ENCODE assay signal across 17 mouse cellular contexts in the genomic region with DNA sequence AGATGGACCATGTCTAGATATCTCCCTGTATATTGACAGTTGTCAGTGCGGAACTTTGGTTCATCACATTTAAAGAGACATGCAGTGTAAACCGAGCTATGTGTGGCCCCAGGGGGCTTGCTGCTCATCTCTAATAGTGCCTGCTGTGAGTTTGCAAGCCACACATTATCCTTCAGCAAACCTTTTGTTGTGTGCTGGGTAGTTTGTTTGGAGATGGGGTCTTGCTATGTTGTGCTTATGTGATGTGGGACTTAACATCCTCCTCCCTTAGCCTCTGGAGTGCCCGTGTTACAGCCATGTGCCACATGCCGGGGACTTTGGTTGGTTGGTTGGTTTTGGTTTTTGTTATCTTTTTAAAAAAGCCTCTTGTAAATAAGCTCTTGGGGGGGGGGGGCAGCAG. TPM values are rescaled to one million over a fixed set of nuclear protein-coding genes. Genes with fewer than 3 reads are reported as not detected.
DNase-seq lines count a peak whose midpoint lies in the region; ATAC-seq and TF ChIP-seq lines count a peak whose summit lies in the region.
"Had no signal": no experiment of that assay in that cellular context is flagged by ENCODE, and none has a peak within 500 bp of the region (broad histone marks: within the 10 kb centered on the region; RNA-seq: fewer than 3 reads in every experiment).

No protein-coding gene starts in this region.

- H3K4me1 ChIP-seq in heart, embryonic 10.5 days: peaks cover 47% of the 10 kb centered on the region
- peaks cover 7% of the 10 kb centered on the region; the same call in 1 of the 2 replicates for H3K4me1 ChIP-seq in lung, embryonic 14.5 days (ENCODE audit: insufficient read depth)
- peaks cover 57% of the 10 kb centered on the region for H3K4me1 ChIP-seq in liver, embryonic 15.5 days (replicated peaks)

- H3K4me3 ChIP-seq in heart, embryonic 10.5 days: peak overlapping the region; percentile 37
- H3K4me3 ChIP-seq in lung, embryonic 14.5 days (ENCODE audit: low read depth, low read length): no peak overlapping the region
- H3K4me3 ChIP-seq in C2C12 (ENCODE audit: insufficient read depth, poor library complexity, severe bottlenecking): peak overlapping the region; percentile 53
- H3K4me3 ChIP-seq in liver, embryonic 15.5 days (replicated peaks): no peak overlapping the region
- H3K4me3 ChIP-seq: limb, embryonic 10.5 days had no signal

- no peak for ATAC-seq in lung, embryonic 14.5 days (ENCODE audit: insufficient read depth)
- no peak for ATAC-seq in liver, embryonic 15.5 days (ENCODE audit: insufficient read depth)
- no peak for ATAC-seq in frontal cortex, adult (ENCODE audit: low TSS enrichment)
- ATAC-seq: intestine, embryonic 16.5 days; midbrain, embryonic 16.5 days had no signal

- WGBS in heart, embryonic 10.5 days: 51% methylated on average over 4 of the region's 4 CpGs
- 54% methylated on average over 4 of the region's 4 CpGs for WGBS in lung, embryonic 14.5 days
- WGBS in liver, embryonic 15.5 days (ENCODE audit: insufficient replicate concordance): 23% methylated on average over 4 of the region's 4 CpGs

- no peaks in the 10 kb centered on the region for H3K27me3 ChIP-seq in heart, embryonic 10.5 days (ENCODE audit: insufficient read depth, poor library complexity, severe bottlenecking)
- H3K27me3 ChIP-seq in lung, embryonic 14.5 days (ENCODE audit: insufficient read depth, low read length): no peaks in the 10 kb centered on the region
- no peaks in the 10 kb centered on the region for H3K27me3 ChIP-seq in C2C12 (ENCODE audit: control insufficient read depth, insufficient read depth, insufficient read length)
- H3K27me3 ChIP-seq in liver, embryonic 15.5 days: no peaks in the 10 kb centered on the region

- H3K9ac ChIP-seq in lung, embryonic 14.5 days: no peak overlapping the region
- H3K9ac ChIP-seq in liver, embryonic 15.5 days: no peak overlapping the region

- peaks cover 81% of the 10 kb centered on the region for H3K79me2 ChIP-seq in C2C12 (ENCODE audit: control insufficient read depth, insufficient read depth)

- intact Hi-C loops in heart, postnatal 14 days (cut with DNase I): loop anchor here (5.0 kb wide), 1 partner anchor 61 kb away; the partner anchor contains the start of gene Abl2

- no peaks in the 10 kb centered on the region for H3K9me3 ChIP-seq in heart, embryonic 10.5 days
- H3K9me3 ChIP-seq in lung, embryonic 14.5 days (ENCODE audit: low read depth, low read length): no peaks in the 10 kb centered on the region
- no peaks in the 10 kb centered on the region for H3K9me3 ChIP-seq in liver, embryonic 15.5 days (replicated peaks)
- H3K9me3 ChIP-seq: limb, embryonic 10.5 days had no signal

- peaks cover 4% of the 10 kb centered on the region for H3K36me3 ChIP-seq in heart, embryonic 10.5 days
- peaks cover 6% of the 10 kb centered on the region; the same call in 1 of the 2 replicates for H3K36me3 ChIP-seq in lung, embryonic 14.5 days (ENCODE audit: insufficient read depth)
- H3K36me3 ChIP-seq in C2C12 (ENCODE audit: control insufficient read depth, insufficient read depth): peaks cover 10% of the 10 kb centered on the region
- peaks cover 4% of the 10 kb centered on the region; the same call in 1 of the 2 replicates for H3K36me3 ChIP-seq in liver, embryonic 15.5 days (replicated peaks)

- H3K27ac ChIP-seq in heart, embryonic 10.5 days: peak overlapping the region; percentile 80; the same call in 1 of the 2 replicates
- H3K27ac ChIP-seq in lung, embryonic 14.5 days (ENCODE audit: low read depth): no peak overlapping the region
- H3K27ac ChIP-seq in liver, embryonic 15.5 days (replicated peaks): no peak overlapping the region
- H3K27ac ChIP-seq: limb, embryonic 10.5 days had no signal

- TF ChIP-seq CTCF in lung, embryonic 14.5 days (IDR thresholded peaks at IDR 0.05; ENCODE audit: low read depth): no peak
- TF ChIP-seq CTCF in C2C12 (IDR thresholded peaks at IDR 0.05; ENCODE audit: control insufficient read depth, insufficient read depth, insufficient read length): no peak

- peaks cover 46% of the 10 kb centered on the region for H3K79me3 ChIP-seq in C2C12 (ENCODE audit: low read depth)

- peak overlapping the region; percentile 47; the same call in 1 of the 2 replicates for H3K4me2 ChIP-seq in lung, embryonic 14.5 days
- H3K4me2 ChIP-seq in liver, embryonic 15.5 days: peak overlapping the region; percentile 55

- peak overlapping the region; percentile 67 for H3ac ChIP-seq in C2C12 (ENCODE audit: control insufficient read depth, insufficient read length, low read depth)

- no peak for DNase-seq in heart, embryonic 10.5 days (ENCODE audit: low spot score)
- no peak for DNase-seq in heart, postnatal 14 days
- no peak for DNase-seq in lung, embryonic 14.5 days
- no peak for DNase-seq in lung, postnatal 14 days
- no peak for DNase-seq in cerebellum, postnatal 36 days
- DNase-seq: cerebellum, adult 11 months; gastrocnemius, postnatal 14 days; kidney, postnatal 25 days; layer of hippocampus, postnatal 36 days; retina, postnatal 1 day; thymus, adult 2 months had no signal

TF ChIP-seq in C2C12, 6 proteins besides CTCF, POLR2A, EP300 and RAD21:
- TF ChIP-seq MAX (IDR thresholded peaks at IDR 0.05): no peak
- TF ChIP-seq CEBPB (IDR thresholded peaks at IDR 0.05; ENCODE audit: low read depth): no peak
- no peak for TF ChIP-seq MYOG (IDR thresholded peaks at IDR 0.05; ENCODE audit: control insufficient read depth, extremely low read depth, insufficient read length)
- no peak for TF ChIP-seq USF1 (IDR thresholded peaks at IDR 0.05; ENCODE audit: low read depth)
- no peak for TF ChIP-seq MYOD1 (IDR thresholded peaks at IDR 0.05; ENCODE audit: control insufficient read depth, insufficient read length, low read depth)
- no peak for TF ChIP-seq FOSL1 (IDR thresholded peaks at IDR 0.05; ENCODE audit: insufficient read depth, low read length, poor library complexity, severe bottlenecking)
TF ChIP-seq in C2C12: peak in this region for 0.

RNA-seq across cellular contexts. Expression of gene Tor3a, which starts 56.3 kb away (rescaled TPM):
- polyA plus RNA-seq in heart, embryonic 10.5 days (2016; fragmentation: Nextera tagmentation; extraction: Ambion mirVana): 4.3 and 4.4 TPM in 2 replicates
- total RNA-seq in heart, postnatal 14 days (2021): 10 to 100 TPM; 10.1 to 12.1 TPM
- polyA plus RNA-seq in lung, embryonic 14.5 days (2014; fragmentation: Nextera tagmentation; extraction: Ambion mirVana): 8.3 and 8.7 TPM in 2 replicates
- 10.6 TPM for polyA plus RNA-seq in C2C12 (2012; fragmentation: generic; extraction: Trizol)
- 4.4 and 4.6 TPM in 2 replicates for polyA plus RNA-seq in liver, embryonic 15.5 days (2015; fragmentation: Nextera tagmentation; extraction: Ambion mirVana)

RNA-seq across cellular contexts. Expression of gene Abl2, which starts 59.2 kb away (rescaled TPM):
- 3.3 and 3.8 TPM in 2 replicates for polyA plus RNA-seq in heart, embryonic 10.5 days (2016; fragmentation: Nextera tagmentation; extraction: Ambion mirVana)
- 10 to 100 TPM; 20.1 to 23.5 TPM for total RNA-seq in heart, postnatal 14 days (2021)
- polyA plus RNA-seq in lung, embryonic 14.5 days (2014; fragmentation: Nextera tagmentation; extraction: Ambion mirVana): 6.0 and 6.2 TPM in 2 replicates
- 17.1 TPM for polyA plus RNA-seq in C2C12 (2012; fragmentation: generic; extraction: Trizol)
- 0.90 and 0.94 TPM in 2 replicates for polyA plus RNA-seq in liver, embryonic 15.5 days (2015; fragmentation: Nextera tagmentation; extraction: Ambion mirVana)

Comparison
In these comparisons a context has a peak if more than half of its experiments do, and no peak if none do; other contexts are left out.
1. H3K4me3 ChIP-seq: peak in heart, embryonic 10.5 days (single experiment) and C2C12 (single experiment); none in lung, embryonic 14.5 days (single experiment) and liver, embryonic 15.5 days (single experiment).